Mouse (Mus musculus): ENCODE results near the gene Cdyl2.

GRCm38 (mm10) chr8:116621158-116621961, 111.4 kb downstream of the Cdyl2 start:
- TF ChIP-seq CTCF (IDR thresholded peaks at IDR 0.05; ENCODE audit: low read depth) (no peak), EP300 (optimal IDR thresholded peaks at IDR 0.05) (no peak)

Measured in stomach, postnatal 0 days (tissue).